ENCODE assay signal across 12 mouse cellular contexts in the genomic region with DNA sequence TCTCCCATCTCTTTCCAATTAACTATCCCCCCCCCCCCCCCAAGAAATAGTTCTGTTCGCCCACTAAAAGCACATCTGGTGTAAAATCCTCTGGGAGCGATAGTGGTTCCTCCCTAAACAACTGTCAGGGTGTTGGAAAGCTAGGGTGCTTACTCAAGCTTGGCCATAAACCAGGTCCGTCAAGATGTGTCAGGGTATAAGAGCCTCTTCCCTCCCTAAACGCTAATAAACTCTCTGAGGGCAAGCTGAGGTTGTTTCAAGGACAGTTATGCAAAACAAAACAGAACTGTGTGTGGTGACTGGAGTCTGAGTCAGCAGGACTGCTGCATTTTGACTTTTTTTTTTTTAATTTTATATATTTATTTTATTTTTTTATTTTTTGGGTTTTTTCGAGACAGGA. TPM values are rescaled to one million over a fixed set of nuclear protein-coding genes. Genes with fewer than 3 reads are reported as not detected.
DNase-seq lines count a peak whose midpoint lies in the region; ATAC-seq lines count a peak whose summit lies in the region.
"Had no signal": no experiment of that assay in that cellular context is flagged by ENCODE, and none has a peak within 500 bp of the region (broad histone marks: within the 10 kb centered on the region; RNA-seq: fewer than 3 reads in every experiment).

No protein-coding gene starts in this region.

- no peak overlapping the region for H3K4me3 ChIP-seq in stomach, embryonic 15.5 days (replicated peaks)
- H3K4me3 ChIP-seq: erythroblast, embryonic 14.5 days had no signal

- H3K27ac ChIP-seq in stomach, embryonic 15.5 days: no peak overlapping the region

- no peaks in the 10 kb centered on the region for H3K36me3 ChIP-seq in stomach, embryonic 15.5 days

- H3K9me3 ChIP-seq in stomach, embryonic 15.5 days: no peaks in the 10 kb centered on the region

- no peak overlapping the region for H3K4me2 ChIP-seq in stomach, embryonic 15.5 days
- H3K4me2 ChIP-seq: liver, embryonic 11.5 days had no signal

- H3K27me3 ChIP-seq in stomach, embryonic 15.5 days (replicated peaks): no peaks in the 10 kb centered on the region

- peak; percentile 47 for DNase-seq in gastrocnemius, adult 18-20 months (ENCODE audit: low spot score)
- DNase-seq in gastrocnemius, postnatal 4 days (ENCODE audit: low spot score in 2 of 2): no peak
- DNase-seq in lung, postnatal 36 days: peak; percentile 32
- DNase-seq in lung, postnatal 10 days: no peak
- peak; percentile 61 for DNase-seq in adrenal gland, postnatal 14 days
- DNase-seq: kidney, adult 11 months; spleen, adult 18-20 months had no signal

- 60% methylated on average over 5 of the region's 5 CpGs for WGBS in stomach, embryonic 15.5 days

- ATAC-seq in stomach, embryonic 15.5 days (ENCODE audit: insufficient read depth, low FRiP score, low read depth): peak; percentile 48; the same call in 1 of the 2 replicates
- ATAC-seq in CD4-positive, CD25-positive, alpha-beta regulatory T cell, adult 4 months: no peak
- no peak for ATAC-seq in cerebellum, adult (ENCODE audit: insufficient number of reproducible peaks, low FRiP score, low TSS enrichment)

- no peak overlapping the region for H3K9ac ChIP-seq in stomach, embryonic 15.5 days

- no peaks in the 10 kb centered on the region for H3K4me1 ChIP-seq in stomach, embryonic 15.5 days

RNA-seq across cellular contexts. Expression of gene Tiprl, which starts 10.3 kb away (rescaled TPM):
- 10 to 100 TPM; 17.1 to 20.7 TPM for total RNA-seq in gastrocnemius, adult 18-20 months (2021)
- total RNA-seq in gastrocnemius, postnatal 4 days (2021): 10 to 100 TPM; 32.1 to 34.1 TPM
- total RNA-seq in adrenal gland, postnatal 14 days (2021): 50.1 and 51.3 TPM in 2 replicates
- 89.2 and 92.3 TPM in 2 replicates for polyA plus RNA-seq in stomach, embryonic 15.5 days (2015; fragmentation: Nextera tagmentation; extraction: Ambion mirVana)
- 100 to 1,000 TPM; 112 to 127 TPM for polyA plus RNA-seq in CD4-positive, CD25-positive, alpha-beta regulatory T cell, adult 4 months (2017; shearing (Covaris generic))

RNA-seq across cellular contexts. Expression of gene Gpr161, which starts 48.5 kb away (rescaled TPM):
- 1 to 10 TPM in 1 of 2 experiments, under 1 TPM in 1; 0.55 to 1.4 TPM for total RNA-seq in gastrocnemius, adult 18-20 months (2021)
- 1 to 10 TPM; 6.1 to 7.2 TPM for total RNA-seq in gastrocnemius, postnatal 4 days (2021)
- total RNA-seq in adrenal gland, postnatal 14 days (2021): 1.7 and 2.5 TPM in 2 replicates
- 1.1 and 1.2 TPM in 2 replicates for polyA plus RNA-seq in stomach, embryonic 15.5 days (2015; fragmentation: Nextera tagmentation; extraction: Ambion mirVana)
- under 1 TPM in 1 of 2 experiments, not detected in 1; 0.09 TPM for polyA plus RNA-seq in CD4-positive, CD25-positive, alpha-beta regulatory T cell, adult 4 months (2017; shearing (Covaris generic))
- polyA plus RNA-seq: erythroblast, embryonic 14.5 days had no signal

RNA-seq across cellular contexts. Expression of gene Sft2d2, which starts 52.8 kb away (rescaled TPM):
- total RNA-seq in gastrocnemius, adult 18-20 months (2021): 10 to 100 TPM in 1 of 2 experiments, 1 to 10 TPM in 1; 8.9 to 10.1 TPM
- total RNA-seq in gastrocnemius, postnatal 4 days (2021): 10 to 100 TPM; 14.0 to 15.0 TPM
- 22.0 and 22.3 TPM in 2 replicates for total RNA-seq in adrenal gland, postnatal 14 days (2021)
- polyA plus RNA-seq in stomach, embryonic 15.5 days (2015; fragmentation: Nextera tagmentation; extraction: Ambion mirVana): 22.8 and 26.1 TPM in 2 replicates
- 10 to 100 TPM; 25.2 to 34.2 TPM for polyA plus RNA-seq in CD4-positive, CD25-positive, alpha-beta regulatory T cell, adult 4 months (2017; shearing (Covaris generic))

Comparison
In these comparisons a context has a peak if more than half of its experiments do, and no peak if none do; other contexts are left out.
1. DNase-seq: peak in gastrocnemius, adult 18-20 months (single experiment), lung, postnatal 36 days (single experiment) and adrenal gland, postnatal 14 days (single experiment); none in gastrocnemius, postnatal 4 days (0 of 2) and lung, postnatal 10 days (single experiment).